Mouse (Mus musculus) MEL (cell line): ENCODE results near the gene Vsir. TPM values are rescaled to one million over a fixed set of nuclear protein-coding genes. Genes with fewer than 3 reads are reported as not detected.

ENCODE experiments used
- DNase-seq: peaks from one replicate; pipeline ENCODE4 v3.0.0; 2011; ENCODE audit warnings: low read depth, low spot score
- H3K27ac ChIP-seq: 2 replicates; pipeline ENCODE4 v1.5.1; 2012; ENCODE audit warnings: low read depth, mild to moderate bottlenecking, control low read depth, low read length, moderate library complexity; ENCODE audit not compliant: control insufficient read depth
- H3K27me3 ChIP-seq, 2 experiments: fragments of 150-350 bp in 1 of 2; sonication (generic) in 1 of 2; 2 replicates each; pipeline ENCODE4 v1.6.1; 2012; ENCODE audit warnings: low read length in 2 of 2, mild to moderate bottlenecking in 2 of 2, improper control_type of control experiment in 1 of 2, moderate library complexity in 1 of 2; ENCODE audit not compliant: insufficient read depth in 2 of 2, control insufficient read depth in 1 of 2
- H3K36me3 ChIP-seq, 2 experiments: 2 replicates each; pipeline ENCODE4 v1.6.1; 2012 to 2014; ENCODE audit warnings: low read length in 2 of 2, improper control_type of control experiment in 1 of 2, inconsistent platforms in 1 of 2, mild to moderate bottlenecking in 1 of 2; ENCODE audit not compliant: insufficient read depth in 2 of 2, control insufficient read depth in 1 of 2
- H3K4me1 ChIP-seq, 2 experiments: fragments of 150-350 bp in 1 of 2; sonication (generic) in 1 of 2; 2 replicates each; pipeline ENCODE4 v1.6.1; 2012; ENCODE audit warnings: low read length in 2 of 2, improper control_type of control experiment in 1 of 2, mild to moderate bottlenecking in 1 of 2; ENCODE audit not compliant: insufficient read depth in 2 of 2, control insufficient read depth in 1 of 2
- H3K4me3 ChIP-seq, 2 experiments: fragments of 150-350 bp in 1 of 2; sonication (generic) in 1 of 2; 2 replicates each; pipeline ENCODE4 v1.5.1; 2012; ENCODE audit warnings: low read depth in 2 of 2, low read length in 2 of 2, mild to moderate bottlenecking in 2 of 2, moderate library complexity in 2 of 2, control low read depth in 1 of 2, improper control_type of control experiment in 1 of 2; ENCODE audit not compliant: control insufficient read depth in 1 of 2, insufficient read depth in 1 of 2
- H3K79me2 ChIP-seq: 2 replicates; pipeline ENCODE4 v1.6.1; 2012; ENCODE audit warnings: mild to moderate bottlenecking, low read length, moderate library complexity; ENCODE audit not compliant: control insufficient read depth, poor library complexity, insufficient read depth
- H3K9ac ChIP-seq: 2 replicates; pipeline ENCODE4 v1.6.1; 2012; ENCODE audit warnings: low read depth, mild to moderate bottlenecking, control low read depth, low read length, moderate library complexity; ENCODE audit not compliant: control insufficient read depth, poor library complexity, severe bottlenecking
- H3K9me3 ChIP-seq: fragments of 150-350 bp; sonication (generic); replicated peaks from 2 replicates; pipeline ENCODE4 v1.6.1; 2012; ENCODE audit warnings: mild to moderate bottlenecking, low read length, improper control_type of control experiment, moderate library complexity; ENCODE audit not compliant: insufficient read depth
- CHD2 ChIP-seq: IDR thresholded peaks from 2 replicates; pipeline ENCODE4 v1.6.1; 2011; ENCODE audit warnings: low read length, improper control_type of control experiment
- CTCF ChIP-seq, 3 experiments: IDR thresholded peaks in 2 of 3; conservative IDR thresholded peaks in 1 of 3; 2 replicates each; pipeline ENCODE4 v1.5.1; 2011 to 2012; ENCODE audit warnings: low read length in 3 of 3, low read depth in 2 of 3, mild to moderate bottlenecking in 2 of 3, improper control_type of control experiment in 1 of 3, inconsistent platforms in 1 of 3, mixed read lengths in 1 of 3, moderate library complexity in 1 of 3; ENCODE audit not compliant: control insufficient read depth in 1 of 3, insufficient read depth in 1 of 3, poor library complexity in 1 of 3, severe bottlenecking in 1 of 3
- HCFC1 ChIP-seq: IDR thresholded peaks from 2 replicates; pipeline ENCODE4 v1.6.1; 2012; ENCODE audit warnings: low read depth, mild to moderate bottlenecking, inconsistent platforms, low read length, improper control_type of control experiment, moderate library complexity
- JUND ChIP-seq: IDR thresholded peaks from 2 replicates; pipeline ENCODE4 v1.6.1; 2011; ENCODE audit warnings: low read depth, mild to moderate bottlenecking, improper control_type of control experiment, low read length
- KAT2A ChIP-seq: conservative IDR thresholded peaks from 2 replicates; pipeline ENCODE4 v1.6.1; 2012; ENCODE audit warnings: low read depth, low read length, improper control_type of control experiment, inconsistent platforms
- MAFK ChIP-seq: IDR thresholded peaks from 2 replicates; pipeline ENCODE4 v1.6.1; 2011; ENCODE audit warnings: low read depth, mild to moderate bottlenecking, low read length, improper control_type of control experiment, borderline replicate concordance
- MAZ ChIP-seq: IDR thresholded peaks from 2 replicates; pipeline ENCODE4 v1.6.1; 2012; ENCODE audit warnings: low read depth, mild to moderate bottlenecking, inconsistent platforms, low read length, improper control_type of control experiment
- MXI1 ChIP-seq: IDR thresholded peaks from 2 replicates; pipeline ENCODE4 v1.6.1; 2011; ENCODE audit warnings: mild to moderate bottlenecking, low read depth, low read length, improper control_type of control experiment
- MYB ChIP-seq: IDR thresholded peaks from 2 replicates; pipeline ENCODE4 v1.6.1; 2011; ENCODE audit warnings: mild to moderate bottlenecking, low read depth, low read length, improper control_type of control experiment
- POLR2A ChIP-seq, 2 experiments: IDR thresholded peaks; 2 replicates each; pipeline ENCODE4 v1.6.1; 2011 to 2012; ENCODE audit warnings: low read length in 2 of 2, mild to moderate bottlenecking in 2 of 2, control low read depth in 1 of 2, improper control_type of control experiment in 1 of 2, low read depth in 1 of 2, moderate library complexity in 1 of 2; ENCODE audit not compliant: control insufficient read depth in 1 of 2, insufficient read depth in 1 of 2, poor library complexity in 1 of 2
- POLR2AphosphoS2 ChIP-seq: IDR thresholded peaks from 2 replicates; pipeline ENCODE4 v1.6.1; 2011; ENCODE audit warnings: low read length, improper control_type of control experiment
- RCOR1 ChIP-seq: IDR thresholded peaks from 2 replicates; pipeline ENCODE4 v1.6.1; 2012; ENCODE audit warnings: low read depth, mild to moderate bottlenecking, inconsistent platforms, low read length, improper control_type of control experiment
- SIN3A ChIP-seq: IDR thresholded peaks from 2 replicates; pipeline ENCODE4 v1.6.1; 2012; ENCODE audit warnings: low read length, improper control_type of control experiment, inconsistent platforms
- SMC3 ChIP-seq: IDR thresholded peaks from 2 replicates; pipeline ENCODE4 v1.6.1; 2011; ENCODE audit warnings: low read depth, low read length, improper control_type of control experiment
- TAL1 ChIP-seq: IDR thresholded peaks from 2 replicates; pipeline ENCODE4 v1.6.1; 2012; ENCODE audit warnings: mild to moderate bottlenecking, inconsistent platforms, low read length, moderate library complexity, mixed read lengths
- TBP ChIP-seq: IDR thresholded peaks from 2 replicates; pipeline ENCODE4 v1.8.0; 2011; ENCODE audit warnings: low read depth, low read length, improper control_type of control experiment
- TCF12 ChIP-seq: IDR thresholded peaks from 2 replicates; pipeline ENCODE4 v1.6.1; 2014; ENCODE audit warnings: low read depth, mild to moderate bottlenecking, inconsistent platforms, low read length, improper control_type of control experiment, moderate library complexity
- UBTF ChIP-seq: IDR thresholded peaks from 2 replicates; pipeline ENCODE4 v1.6.1; 2012; ENCODE audit warnings: low read depth, mild to moderate bottlenecking, inconsistent platforms, low read length, improper control_type of control experiment, moderate library complexity, borderline replicate concordance; ENCODE audit not compliant: insufficient read depth
- USF2 ChIP-seq, 2 experiments: IDR thresholded peaks; 2 replicates each; pipeline ENCODE4 v1.6.1; 2011 to 2012; ENCODE audit warnings: improper control_type of control experiment in 2 of 2, low read length in 2 of 2, borderline replicate concordance in 1 of 2, inconsistent platforms in 1 of 2, low read depth in 1 of 2, mild to moderate bottlenecking in 1 of 2; ENCODE audit not compliant: insufficient read depth in 1 of 2
- ZC3H11A ChIP-seq: IDR thresholded peaks from 2 replicates; pipeline ENCODE4 v1.6.1; 2012; ENCODE audit warnings: low read depth, mild to moderate bottlenecking, inconsistent platforms, low read length, improper control_type of control experiment
- ZKSCAN1 ChIP-seq: IDR thresholded peaks from 2 replicates; pipeline ENCODE4 v1.6.1; 2012; ENCODE audit warnings: low read depth, mild to moderate bottlenecking, inconsistent platforms, low read length, improper control_type of control experiment, moderate library complexity
- ZNF384 ChIP-seq: IDR thresholded peaks from 2 replicates; pipeline ENCODE4 v1.6.1; 2012; ENCODE audit warnings: low read depth, mild to moderate bottlenecking, inconsistent platforms, low read length, improper control_type of control experiment
- polyA plus RNA-seq, 2 experiments: library from polyadenylated mRNA; stranded (reverse) in 1 of 2; unstranded in 1 of 2; fragments of >175 nt in 1 of 2; fragments of >200 nt in 1 of 2; gene quantifications; 2 replicates each; pipeline versions ENCODE4 v1.2.1 to v1.2.4; 2012; ENCODE audit warnings: low replicate concordance in 2 of 2, low read depth in 1 of 2; ENCODE audit not compliant: insufficient read length in 2 of 2, insufficient read depth in 1 of 2, missing spikeins in 1 of 2
- total RNA-seq: library from RNA; depleted of rRNA; stranded (reverse); fragments of 300-350 nt; gene quantifications from 2 replicates; pipeline ENCODE4 v1.2.3, GENCODE M21; 2012

The Vsir gene
- total and polyA plus RNA-seq, 3 experiments: 10.6 to 11.2 TPM; not detected in 1

DNA sequence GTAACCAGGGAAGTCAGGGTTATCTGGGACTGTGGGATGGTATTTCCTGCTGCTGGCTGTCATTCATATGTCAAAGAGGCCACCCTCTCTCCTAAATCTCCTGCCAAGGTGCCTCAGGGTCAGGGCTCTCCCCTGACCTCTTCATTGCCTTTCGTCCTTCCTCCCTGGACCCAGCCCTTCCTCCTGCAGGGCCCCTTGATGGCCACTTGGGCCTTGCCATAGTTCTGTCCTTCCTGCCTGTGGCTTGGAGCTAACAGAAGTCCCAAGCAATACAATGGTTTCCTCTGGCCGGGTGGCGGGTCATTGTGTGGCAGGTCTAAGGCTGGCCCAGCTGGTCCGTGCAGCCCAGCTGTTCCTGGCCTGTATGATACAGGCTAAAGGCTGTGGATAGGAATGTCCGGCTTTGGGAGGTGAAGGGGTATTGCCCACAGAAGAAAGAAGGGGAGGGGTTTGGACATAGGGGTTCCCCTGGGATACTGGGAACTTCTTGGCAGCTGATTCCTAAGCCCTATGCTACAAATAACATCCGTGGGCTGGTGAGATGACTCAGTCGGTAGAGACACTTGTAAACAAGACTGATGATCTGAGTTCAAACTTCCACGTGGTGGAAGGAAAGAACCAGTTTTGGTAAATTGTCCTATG lies 27.4 kb downstream of the Vsir start:
- Histone ChIP-seq H3K4me1 (0 out of 4 replicates have a peak, but pooled peaks cover 0 to 2% of the 10 kb centered on the region in 2 experiments), H3K27ac (no peak overlapping the region), H3K36me3 (no peaks in the 10 kb centered on the region), H3K9ac (no peak overlapping the region), H3K27me3 (no peaks in the 10 kb centered on the region), H3K9me3 (no peaks in the 10 kb centered on the region), H3K79me2 (no peaks in the 10 kb centered on the region), H3K4me3 (no peak overlapping the region)
- DNase-seq: no peak
- no peak for TF ChIP-seq TCF12
- no peak for TF ChIP-seq ZNF384
- TF ChIP-seq TAL1: no peak
- no peak for TF ChIP-seq SMC3
- no peak for TF ChIP-seq UBTF
- TF ChIP-seq POLR2AphosphoS2: no peak
- TF ChIP-seq ZKSCAN1: no peak
- TF ChIP-seq MAZ: no peak
- no peak for TF ChIP-seq KAT2A
- TF ChIP-seq CHD2: no peak
- no peak for TF ChIP-seq TBP

DNA sequence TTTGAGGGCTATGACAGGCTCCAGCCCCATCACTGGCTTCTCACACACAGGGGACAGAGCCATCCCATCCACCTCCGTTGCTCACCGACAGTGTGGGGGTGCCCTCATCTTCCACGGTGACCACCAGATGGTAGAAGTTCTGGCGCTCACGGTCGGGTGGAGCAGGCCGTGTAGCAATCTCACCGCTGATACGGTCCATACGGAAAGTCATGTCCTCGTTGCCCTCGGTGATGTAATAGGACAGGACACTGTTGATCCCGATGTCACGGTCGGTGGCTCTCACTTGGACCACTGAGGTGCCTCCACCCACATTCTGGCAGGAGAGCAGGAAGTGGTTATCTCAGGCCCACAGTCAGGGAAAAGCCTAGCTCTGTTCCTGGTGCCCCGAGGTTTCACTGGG lies 30.1 kb downstream of the Vsir start:
- no peak overlapping the region for H3K4me3 ChIP-seq
- no peak for TF ChIP-seq HCFC1
- TF ChIP-seq USF2 (IDR thresholded peaks at IDR 0.05; ENCODE audit: borderline replicate concordance in 1 of 2, insufficient read depth in 1 of 2, low read depth in 1 of 2, low read length in 2 of 2): no peak

GRCm38 (mm10) chr10:60379419-60379957 lies 32.8 kb downstream of the Vsir start:
- H3K79me2 ChIP-seq: no peaks in the 10 kb centered on the region
- no peak overlapping the region for H3K4me3 ChIP-seq
- H3K4me1 ChIP-seq: no peaks in the 10 kb centered on the region
- H3K27me3 ChIP-seq: no peaks in the 10 kb centered on the region
- H3K27ac ChIP-seq: no peak overlapping the region
- no peak for DNase-seq
- H3K36me3 ChIP-seq: no peaks in the 10 kb centered on the region
- H3K9ac ChIP-seq: no peak overlapping the region
- TF ChIP-seq SMC3 (no peak), MAFK (no peak), MXI1 (no peak), RCOR1 (no peak), USF2 (IDR thresholded peaks at IDR 0.05; ENCODE audit: borderline replicate concordance in 1 of 2, insufficient read depth in 1 of 2, low read depth in 1 of 2, low read length in 2 of 2) (no peak), JUND (no peak), POLR2A (IDR thresholded peaks at IDR 0.05; ENCODE audit: control insufficient read depth in 1 of 2, insufficient read depth in 1 of 2, low read depth in 1 of 2, low read length in 2 of 2, poor library complexity in 1 of 2) (no peak), ZC3H11A (no peak), MYB (no peak), KAT2A (no peak), CTCF (IDR thresholded peaks at IDR 0.05 in 2 of 3, conservative IDR thresholded peaks at IDR 0.05 in 1 of 3; ENCODE audit: control insufficient read depth in 1 of 3, insufficient read depth in 1 of 3, low read depth in 2 of 3, low read length in 3 of 3, poor library complexity in 1 of 3, severe bottlenecking in 1 of 3) (no peak), SIN3A (no peak)
- H3K9me3 ChIP-seq: no peaks in the 10 kb centered on the region

More for the DNA sequence above, 30.1 kb downstream of the Vsir start:
- Histone ChIP-seq H3K27me3 (no peaks in the 10 kb centered on the region), H3K27ac (no peak overlapping the region), H3K9me3 (no peaks in the 10 kb centered on the region), H3K36me3 (no peaks in the 10 kb centered on the region), H3K4me1 (0 out of 4 replicates have a peak, but pooled peaks cover 0 to 2% of the 10 kb centered on the region in 2 experiments), H3K9ac (no peak overlapping the region), H3K79me2 (no peaks in the 10 kb centered on the region)
- DNase-seq: no peak
